Mouse (Mus musculus): ENCODE data around the gene Cckbr.

GRCm38 (mm10) chr7:105520201-105520600 lies 94.7 kb downstream of the Cckbr start:
- TF ChIP-seq CHD2 (IDR thresholded peaks at IDR 0.05; ENCODE audit: low read depth, low read length) (no peak), MAFK (IDR thresholded peaks at IDR 0.05; ENCODE audit: insufficient read depth, low read depth, low read length) (no peak), HCFC1 (IDR thresholded peaks at IDR 0.05; ENCODE audit: borderline replicate concordance, insufficient read depth, low read length) (no peak), ZC3H11A (IDR thresholded peaks at IDR 0.05; ENCODE audit: borderline replicate concordance, low read depth, low read length) (no peak), ZNF384 (IDR thresholded peaks at IDR 0.05; ENCODE audit: low read depth, low read length) (no peak)
